Mouse (Mus musculus) liver, adult 2 months (tissue): Measurements from ENCODE around the gene Msh5.

Source experiments
- CTCF ChIP-seq: fragments of 200-500 bp; IDR thresholded peaks from 2 replicates; pipeline ENCODE4 v1.5.1; 2011; ENCODE audit warnings: low read depth, low read length, control low read depth
- POLR2A ChIP-seq: fragments of 200-500 bp; IDR thresholded peaks from 2 replicates; pipeline ENCODE4 v1.6.1; 2011; ENCODE audit warnings: low read length, control low read depth; ENCODE audit not compliant: insufficient read depth; ENCODE audit errors: extremely low read depth

DNA sequence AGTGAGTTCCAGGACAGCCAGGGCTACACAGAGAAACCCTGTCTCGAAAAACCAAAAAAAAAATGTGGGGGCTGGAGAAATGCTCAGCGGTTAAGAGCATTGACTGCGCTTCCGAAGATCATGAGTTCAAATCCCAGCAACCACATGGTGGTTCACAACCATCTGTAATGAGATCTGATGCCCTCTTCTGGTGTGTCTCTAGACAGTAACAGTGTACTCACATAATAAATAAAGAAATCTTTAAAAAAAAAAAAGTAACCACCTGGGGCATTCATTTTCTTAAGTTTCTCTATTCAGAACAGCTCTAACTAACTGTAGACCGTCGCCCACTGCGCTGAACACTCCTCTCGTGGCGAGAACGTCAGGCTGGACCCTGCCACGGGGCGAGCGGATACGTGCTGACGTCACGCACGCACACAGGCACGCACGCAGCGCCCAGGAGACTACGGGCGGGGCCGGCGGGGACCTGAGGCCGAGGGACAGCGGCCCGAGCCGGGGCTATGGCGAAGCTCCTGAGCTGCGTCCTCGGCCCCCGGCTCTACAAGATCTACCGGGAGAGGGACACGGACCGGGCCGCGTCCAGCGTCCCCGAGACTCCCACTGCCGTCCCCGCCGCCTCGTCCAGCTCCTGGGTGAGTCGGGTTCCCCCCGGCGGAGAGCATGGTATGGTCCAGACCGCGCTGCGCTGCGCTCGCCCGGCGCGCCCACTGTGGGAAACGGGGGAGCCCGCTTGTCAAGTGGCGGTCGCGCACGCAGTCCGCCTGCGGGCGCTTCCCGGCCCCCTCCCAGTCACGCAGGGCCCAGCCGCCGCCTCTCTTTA lies 42.5 kb upstream of the Msh5 start, which contains the start of gene Abhd16a:
- TF ChIP-seq POLR2A (peak; percentile 75), CTCF (peak; percentile 2; the same call in 1 of the 2 replicates)
